Mouse (Mus musculus): Measurements from ENCODE around the gene Tekt4.

Tekt4 gene

DNA sequence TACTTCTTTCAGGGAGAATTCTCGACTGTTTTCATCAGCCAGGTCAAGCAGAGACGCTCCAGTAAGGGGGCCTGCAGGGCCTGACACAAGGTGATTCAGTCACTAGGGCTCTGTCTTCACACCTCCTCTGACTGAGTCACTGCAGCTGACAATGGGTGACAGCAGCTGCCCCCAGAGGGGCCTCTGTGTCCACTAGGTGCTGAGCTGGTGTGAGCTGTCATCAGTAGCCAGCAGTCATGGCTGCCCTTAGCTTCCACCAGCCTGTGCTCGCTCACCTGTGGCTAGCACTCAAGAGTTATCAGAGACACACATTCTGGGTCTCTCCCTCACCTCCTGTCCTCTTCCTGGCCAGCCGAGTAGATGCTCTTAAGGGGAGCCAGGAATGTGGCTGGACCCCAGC, 26.4 kb downstream of the Tekt4 start:
- no peak for DNase-seq

DNA sequence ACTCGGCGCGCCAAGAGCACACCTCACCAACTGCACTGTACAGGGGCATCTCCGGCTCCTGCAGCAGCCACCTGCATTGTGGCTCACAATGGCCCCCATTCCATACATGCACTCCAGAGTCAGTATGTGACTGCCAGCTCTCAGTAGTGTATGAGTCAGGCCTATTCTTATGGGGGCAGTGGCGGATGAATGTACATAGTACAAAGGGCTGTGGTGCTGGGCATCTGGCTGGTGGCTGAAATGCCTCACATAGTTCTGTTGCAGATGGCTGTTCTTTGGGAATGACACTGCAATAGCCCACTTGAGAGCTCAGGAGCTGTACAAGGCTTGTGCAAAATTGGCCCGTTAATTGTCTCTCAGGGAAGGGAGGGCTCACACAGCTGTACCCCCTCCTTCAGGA, 27.7 kb downstream of the Tekt4 start:
- DNase-seq = no peak

- DNase-seq = no peak
Observed at GRCm38 (mm10) chr17:25497013-25497412, 42.6 kb downstream of the Tekt4 start, which contains the start of gene Sstr5. Gene Sstr5, minus strand, starts transcription at chr17:25497288.

GRCm38 (mm10) chr17:25502599-25502998, 48.2 kb downstream of the Tekt4 start:
- DNase-seq = no peak

DNA sequence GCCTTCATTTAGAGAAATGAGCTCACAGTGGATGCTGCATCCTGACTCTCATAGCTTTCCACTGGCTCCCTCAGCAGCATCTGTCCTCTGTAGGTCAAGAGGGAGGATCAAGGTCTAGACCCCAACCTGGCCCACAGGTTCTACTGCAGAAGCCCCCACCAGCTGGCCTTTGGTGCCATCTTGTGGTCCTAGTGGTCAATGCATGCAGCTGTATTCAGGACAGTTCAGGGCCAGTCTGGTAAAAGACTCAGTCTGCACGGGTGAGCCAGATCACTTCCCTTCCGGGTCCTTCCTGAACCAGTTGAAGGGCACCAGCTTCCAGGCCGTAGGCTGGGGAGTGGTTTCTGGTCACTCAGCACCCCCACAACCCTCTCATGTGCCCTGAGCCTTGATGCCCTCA, 53.4 kb downstream of the Tekt4 start:
- DNase-seq = peak; percentile 48 to 55

- peak; percentile 50 to 52 for DNase-seq
Observed at GRCm38 (mm10) chr17:25508860-25509577, 54.6 kb downstream of the Tekt4 start.

DNA sequence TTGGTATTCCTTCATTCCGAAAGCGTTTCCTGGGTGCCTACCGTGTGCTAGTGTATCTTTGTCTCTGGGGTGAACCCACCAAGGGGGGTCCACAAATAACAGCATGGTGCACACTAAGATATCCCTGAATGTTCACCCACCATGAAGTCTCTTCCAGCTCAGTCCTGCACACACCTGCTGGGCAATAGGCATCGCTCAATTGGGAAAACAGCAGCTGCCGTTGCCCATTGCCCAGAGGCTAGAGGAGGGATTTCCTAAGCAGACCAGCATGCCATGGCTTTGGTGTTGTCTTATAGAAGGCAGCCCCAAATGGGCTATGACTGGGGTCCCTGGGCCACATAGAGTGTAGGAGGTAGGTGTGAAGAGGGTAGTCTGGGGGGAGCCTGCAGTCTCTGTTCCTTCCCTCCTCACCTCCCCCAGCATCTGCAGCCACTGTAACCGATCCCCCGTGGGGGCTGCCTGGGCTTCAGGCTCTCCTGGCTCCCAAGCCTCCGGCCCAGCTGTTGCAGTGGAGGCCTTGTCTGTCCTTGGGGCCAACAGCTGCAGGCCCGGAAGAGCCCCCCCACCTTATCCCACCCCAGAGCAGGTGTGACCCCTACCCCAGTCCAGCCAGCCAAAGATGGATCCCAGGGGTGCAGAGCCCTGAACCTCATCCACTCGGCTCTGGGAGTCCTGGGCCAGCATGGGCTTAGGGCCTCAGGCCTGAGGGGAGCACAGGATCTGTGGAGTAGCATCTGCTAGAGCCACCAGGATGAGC, 55.8 kb downstream of the Tekt4 start:
- no peak for DNase-seq

- no peak for DNase-seq
Observed at GRCm38 (mm10) chr17:25511876-25512275, 57.5 kb downstream of the Tekt4 start.

DNA sequence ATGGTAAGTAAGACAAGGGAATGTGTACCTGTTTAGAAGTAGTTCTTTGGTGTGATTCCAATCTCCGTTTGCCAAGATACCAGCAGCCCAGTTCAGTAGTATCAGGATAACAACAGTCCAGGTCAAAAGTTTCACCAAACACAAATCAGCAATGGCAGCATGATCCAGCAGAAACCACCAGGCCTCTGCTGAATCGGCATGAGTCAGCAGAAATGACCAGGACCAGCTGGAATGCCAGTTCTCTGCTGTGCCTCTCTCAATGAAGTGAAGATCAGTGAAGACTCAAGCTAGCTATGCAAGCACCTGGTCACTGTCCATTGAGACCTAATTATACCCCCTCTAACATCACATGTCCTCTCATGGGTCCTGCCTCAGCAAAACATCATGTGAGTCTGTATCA, 59.6 kb downstream of the Tekt4 start:
- no peak for DNase-seq

DNA sequence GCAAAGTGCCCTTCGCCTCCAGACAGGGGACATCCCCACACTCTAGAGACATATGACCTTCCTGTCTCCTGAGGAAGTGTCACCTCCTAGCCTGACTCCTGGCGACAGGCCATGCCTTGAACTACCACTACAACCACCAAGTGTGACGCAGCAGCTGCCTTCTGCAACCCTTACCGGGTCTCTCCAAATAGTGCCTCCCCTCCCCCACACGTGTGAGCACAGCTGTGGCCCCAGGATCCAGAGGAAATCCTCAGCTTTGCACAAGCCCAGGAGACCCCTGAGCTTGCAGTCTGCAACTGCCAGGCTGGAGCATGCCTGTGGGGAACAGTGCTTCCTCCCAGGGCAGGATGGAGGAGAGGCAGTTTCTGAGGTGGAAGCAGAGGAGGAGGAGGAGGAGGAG, 61.9 kb downstream of the Tekt4 start:
- DNase-seq = no peak

- DNase-seq = peak in 1 of 2 experiments; percentile 13
Observed at GRCm38 (mm10) chr17:25518144-25518543, 63.7 kb downstream of the Tekt4 start.

DNA sequence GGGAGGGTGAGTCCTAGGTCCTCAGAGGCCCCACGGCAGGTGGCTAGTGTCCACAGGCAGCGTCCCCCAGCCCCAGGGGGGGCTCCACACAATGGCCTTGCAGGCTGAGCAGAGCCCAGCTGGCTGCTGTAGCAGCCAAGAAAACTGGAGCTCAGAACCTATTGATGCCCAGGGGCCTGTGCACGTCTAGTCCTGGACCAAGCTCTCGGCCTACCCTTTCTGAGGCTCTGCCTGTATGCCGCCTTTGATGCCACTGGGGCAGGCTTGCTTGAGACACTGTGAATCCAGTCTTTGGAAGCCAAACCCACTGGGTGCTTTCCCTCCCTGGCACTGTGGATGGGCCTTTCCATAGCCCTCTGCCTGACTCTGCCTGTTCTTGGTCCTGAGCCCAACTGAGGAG, 65.1 kb downstream of the Tekt4 start:
- no peak for DNase-seq

GRCm38 (mm10) chr17:25520492-25520891, 66.1 kb downstream of the Tekt4 start:
- no peak for DNase-seq

DNA sequence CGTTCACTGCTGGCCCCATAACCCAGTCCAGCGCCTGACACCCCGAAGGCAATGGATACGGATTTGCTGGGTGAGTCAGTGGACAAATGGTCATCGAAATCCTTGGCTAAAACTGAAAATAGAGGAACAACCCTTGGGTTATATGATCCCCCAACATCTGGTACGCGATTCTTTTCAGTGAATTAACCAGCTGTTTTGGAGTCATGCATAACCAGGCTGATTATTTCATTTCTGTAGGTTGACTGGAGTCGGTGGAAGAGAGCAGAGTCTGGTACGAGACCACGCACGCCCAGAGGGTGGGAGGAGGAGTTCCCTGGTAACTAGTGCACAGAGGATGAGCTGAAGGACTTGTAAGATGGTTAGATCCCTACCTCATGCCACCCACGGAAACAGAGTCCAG, 67.7 kb downstream of the Tekt4 start:
- no peak for DNase-seq

Measured in cerebellum, postnatal 36 days (tissue).